38 mouse cellular contexts compared by ENCODE assay signal in the genomic region with DNA sequence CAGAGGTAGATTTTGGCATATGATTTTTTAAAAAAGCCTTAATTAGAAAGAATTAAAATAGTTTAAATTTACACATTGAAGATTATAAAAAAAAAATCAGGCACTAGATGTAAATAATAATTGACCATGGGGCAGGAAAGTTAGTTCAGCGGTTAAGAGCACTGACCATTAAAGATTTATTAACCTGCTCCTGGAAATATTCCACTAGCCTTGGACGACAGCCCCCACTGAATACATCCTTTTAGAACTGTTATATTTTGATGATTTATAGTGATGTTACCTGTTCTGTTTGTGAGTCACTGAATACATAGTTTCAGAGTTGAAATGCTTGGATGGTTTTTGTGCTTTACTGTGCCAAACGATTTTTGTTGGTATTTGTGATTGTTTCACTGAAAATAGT. TPM values are rescaled to one million over a fixed set of nuclear protein-coding genes. Genes with fewer than 3 reads are reported as not detected.
"Had no signal": no experiment of that assay in that cellular context is flagged by ENCODE, and none has a peak within 500 bp of the region (broad histone marks: within the 10 kb centered on the region; RNA-seq: fewer than 3 reads in every experiment).

No protein-coding gene starts in this region.

RNA-seq across cellular contexts. Expression of a gene that starts 11.9 kb away (rescaled TPM):
- total RNA-seq: left cerebral cortex, postnatal 10 days; left cerebral cortex, postnatal 14 days; left cerebral cortex, postnatal 25 days; left cerebral cortex, postnatal 36 days; left cerebral cortex, postnatal 4 days; megakaryocyte progenitor cell, adult 5-6 weeks; megakaryocyte, adult 5-6 weeks; megakaryocyte-erythroid progenitor cell, adult 5-6 weeks; midbrain, postnatal 0 days; monocyte, adult 5-6 weeks had no signal
- polyA plus RNA-seq: limb, embryonic 10.5 days; limb, embryonic 11.5 days; limb, embryonic 12.5 days; limb, embryonic 13.5 days; limb, embryonic 14.5 days; limb, embryonic 15.5 days; liver, embryonic 11.5 days; liver, embryonic 12.5 days; liver, embryonic 13.5 days; liver, embryonic 14.5 days; liver, embryonic 15.5 days; liver, embryonic 16.5 days; lung, adult 2 months; lung, embryonic 14.5 days; lung, embryonic 15.5 days; lung, embryonic 16.5 days; lung, postnatal 0 days; macrophage; midbrain, embryonic 10.5 days; midbrain, embryonic 11.5 days; midbrain, embryonic 12.5 days; midbrain, embryonic 13.5 days; midbrain, embryonic 14.5 days; midbrain, embryonic 15.5 days; midbrain, embryonic 16.5 days; midbrain, postnatal 0 days; myocyte; neural tube, embryonic 11.5 days; neural tube, embryonic 12.5 days had no signal
